Mouse (Mus musculus) layer of hippocampus, postnatal 14 days (tissue): ENCODE measurements around the gene Vmn2r58. TPM values are rescaled to one million over a fixed set of nuclear protein-coding genes. Genes with fewer than 3 reads are reported as not detected.
"Not testable (repeated sequence)": the region's sequence is repeated elsewhere in the genome, so short reads cannot be mapped to it uniquely, and the experiment has no call there.

Experiments
- DNase-seq, 2 experiments: peaks; one replicate each; pipeline ENCODE4 v3.0.0; 2021 to 2022; ENCODE audit warnings: low spot score in 2 of 2, mixed read lengths in 1 of 2
- long read RNA-seq, 2 experiments: library from polyadenylated mRNA; stranded (forward); transcript quantifications; one replicate each; pipeline ENCODE4 v2.0.0; 2021
- total RNA-seq, 2 experiments: library from RNA; stranded (reverse); gene quantifications; 2 replicates each; pipeline ENCODE4 v1.2.3; 2021

Gene Vmn2r58
- not detected for total RNA-seq
- long read RNA-seq, experiment 1: 0 reads
- long read RNA-seq, experiment 2: 0 reads

DNA sequence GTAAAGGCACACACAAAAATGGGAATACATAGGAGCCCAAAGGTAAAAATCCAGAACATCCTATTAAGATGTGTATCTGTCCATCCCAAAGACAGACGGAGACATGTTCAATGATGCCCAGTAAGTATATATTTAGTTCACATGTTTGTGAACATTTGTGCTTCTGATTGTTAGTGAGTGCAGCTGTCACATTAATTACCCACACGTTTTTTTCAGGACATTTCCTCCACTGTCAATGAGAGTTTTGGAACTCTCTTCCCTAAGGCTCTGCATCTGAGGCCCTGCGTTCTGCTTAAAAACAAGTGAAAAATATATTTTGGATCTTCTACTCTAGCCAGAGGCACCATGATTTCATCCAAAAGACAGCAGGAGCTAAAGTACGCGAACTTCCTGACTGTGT is at the start of gene Vmn2r58:
TSS of gene Vmn2r58 (minus strand) at position 101 of the 400 bp plus-strand sequence.
- DNase-seq: not testable (repeated sequence)

Other genes with a start within 250 kb of the Vmn2r58 start
- 10 to 100 TPM; 33.1 to 34.3 TPM for gene Zfp788, start 239.5 kb downstream of the Vmn2r58 start, total RNA-seq
- under 1 TPM in 1 of 2 experiments, not detected in 1; 0.05 TPM for gene Vmn2r59, start 186.3 kb upstream of the Vmn2r58 start, total RNA-seq
- gene Vmn2r60, start 235.1 kb upstream of the Vmn2r58 start, total RNA-seq: under 1 TPM; 0.07 to 0.09 TPM